Mouse (Mus musculus): Measurements from ENCODE around the gene Cemip.
A peak's percentile ranks its signal among the peaks of the same experiment; 100 is the strongest.

DNA sequence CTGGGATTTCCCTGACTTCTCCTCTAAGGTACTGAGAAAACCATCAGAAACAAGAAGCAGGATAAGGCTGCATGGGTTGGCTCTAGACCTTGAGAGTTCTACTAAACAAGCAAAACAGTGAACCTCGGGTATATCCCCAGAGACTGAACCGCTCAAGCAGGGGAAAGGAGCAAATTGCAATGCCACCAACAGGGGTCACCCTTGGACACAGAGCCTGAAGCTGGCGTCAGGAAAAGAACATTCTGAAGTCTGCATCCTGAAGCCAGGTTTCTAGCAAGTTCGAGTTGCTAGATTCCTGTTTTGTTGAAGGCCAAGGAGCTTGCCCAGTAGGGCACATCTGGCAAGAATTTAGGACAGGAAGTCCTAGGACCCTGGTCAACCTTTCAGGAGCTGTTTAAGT lies 2.7 kb upstream of the Cemip start:
- TF ChIP-seq POLR2A (IDR thresholded peaks at IDR 0.05; ENCODE audit: borderline replicate concordance, extremely low read depth, insufficient read depth, insufficient read length, poor library complexity, severe bottlenecking): no peak
- peak; percentile 71 for TF ChIP-seq CTCF (IDR thresholded peaks at IDR 0.05; ENCODE audit: borderline replicate concordance, extremely low read depth, insufficient read depth, insufficient read length)
